Mouse (Mus musculus) midbrain, embryonic 13.5 days (tissue): ENCODE results near the gene Hist2h4. TPM values are rescaled to one million over a fixed set of nuclear protein-coding genes. Genes with fewer than 3 reads are reported as not detected.
"Not testable (repeated sequence)": the region's sequence is repeated elsewhere in the genome, so short reads cannot be mapped to it uniquely, and the experiment has no call there.

Source experiments
- ATAC-seq: fragments of 200-750 bp; cut with Nextera tagmentation; 2 replicates; pipeline ENCODE4 v1.8.0; 2017; ENCODE audit warnings: mild to moderate bottlenecking, moderate TSS enrichment, moderate library complexity
- H3K27ac ChIP-seq: fragments of 300-500 bp; sonication (generic); 2 replicates; pipeline ENCODE4 v1.5.1; 2015; ENCODE audit warnings: inconsistent platforms, mild to moderate bottlenecking, moderate library complexity
- H3K27me3 ChIP-seq: fragments of 300-500 bp; sonication (generic); 2 replicates; pipeline ENCODE4 v1.6.1; 2015; ENCODE audit warnings: mild to moderate bottlenecking, inconsistent platforms
- H3K36me3 ChIP-seq: fragments of 300-500 bp; sonication (generic); 2 replicates; pipeline ENCODE4 v1.6.1; 2015; ENCODE audit warnings: mild to moderate bottlenecking, inconsistent platforms
- H3K4me1 ChIP-seq: fragments of 300-500 bp; sonication (generic); replicated peaks from 2 replicates; pipeline ENCODE4 v1.6.1; 2015; ENCODE audit warnings: inconsistent platforms
- H3K4me2 ChIP-seq: fragments of 300-500 bp; sonication (generic); replicated peaks from 2 replicates; pipeline ENCODE4 v1.6.1; 2015; ENCODE audit warnings: moderate library complexity, mild to moderate bottlenecking, inconsistent platforms
- H3K4me3 ChIP-seq: fragments of 300-500 bp; sonication (generic); replicated peaks from 2 replicates; pipeline ENCODE4 v1.5.1; 2015; ENCODE audit warnings: mild to moderate bottlenecking, inconsistent platforms
- H3K9ac ChIP-seq: fragments of 300-500 bp; sonication (generic); replicated peaks from 2 replicates; pipeline ENCODE4 v1.6.1; 2015; ENCODE audit warnings: mild to moderate bottlenecking, inconsistent platforms
- H3K9me3 ChIP-seq: fragments of 300-500 bp; sonication (generic); 2 replicates; pipeline ENCODE4 v1.6.1; 2016; ENCODE audit warnings: mild to moderate bottlenecking, inconsistent platforms
- WGBS: fragments of 180-500 bp; shearing (Covaris S2); methylation state at CpG from one replicate; pipeline ENCODE4 v1.1.7; 2015; 5-methylcytosine and 5-hydroxymethylcytosine counted together
- polyA plus RNA-seq: library from polyadenylated mRNA; unstranded; fragments of >200 nt; fragmentation: Nextera tagmentation; extraction: Ambion mirVana; gene quantifications from 2 replicates; pipeline ENCODE4 v1.2.1, GENCODE M21; 2015

The Hist2h4 gene
- polyA plus RNA-seq, 1 experiment from 2014 or later = 11.1 TPM

GRCm38 (mm10) chr3:96250890-96251289 is 12.2 kb downstream of the Hist2h4 start:
- H3K4me1 ChIP-seq = peaks cover 20% of the 10 kb centered on the region

GRCm38 (mm10) chr3:96249034-96249345 is 14.1 kb downstream of the Hist2h4 start:
- peak overlapping the region; percentile 54 for H3K4me2 ChIP-seq
- peaks cover 30% of the 10 kb centered on the region for H3K4me1 ChIP-seq
- 58% methylated on average over 4 of the region's 4 CpGs for WGBS
- H3K36me3 ChIP-seq = no peaks in the 10 kb centered on the region
- H3K4me3 ChIP-seq = 0 out of 2 replicates have a peak overlapping the region, but pooled peaks have one; percentile 38
- no peak for ATAC-seq
- H3K27ac ChIP-seq = no peak overlapping the region
- no peaks in the 10 kb centered on the region for H3K27me3 ChIP-seq
- H3K9ac ChIP-seq = no peak overlapping the region; the same call in 1 of the 2 replicates
- H3K9me3 ChIP-seq = no peaks in the 10 kb centered on the region

More at GRCm38 (mm10) chr3:96250890-96251289, 12.2 kb downstream of the Hist2h4 start:
- H3K4me2 ChIP-seq = no peak overlapping the region
- H3K36me3 ChIP-seq = no peaks in the 10 kb centered on the region
- no peaks in the 10 kb centered on the region for H3K9me3 ChIP-seq
- H3K27ac ChIP-seq = no peak overlapping the region
- WGBS = 90% methylated on average over 3 of the region's 3 CpGs
- H3K9ac ChIP-seq = no peak overlapping the region
- no peak overlapping the region for H3K4me3 ChIP-seq
- no peaks in the 10 kb centered on the region for H3K27me3 ChIP-seq
- no peak for ATAC-seq

DNA sequence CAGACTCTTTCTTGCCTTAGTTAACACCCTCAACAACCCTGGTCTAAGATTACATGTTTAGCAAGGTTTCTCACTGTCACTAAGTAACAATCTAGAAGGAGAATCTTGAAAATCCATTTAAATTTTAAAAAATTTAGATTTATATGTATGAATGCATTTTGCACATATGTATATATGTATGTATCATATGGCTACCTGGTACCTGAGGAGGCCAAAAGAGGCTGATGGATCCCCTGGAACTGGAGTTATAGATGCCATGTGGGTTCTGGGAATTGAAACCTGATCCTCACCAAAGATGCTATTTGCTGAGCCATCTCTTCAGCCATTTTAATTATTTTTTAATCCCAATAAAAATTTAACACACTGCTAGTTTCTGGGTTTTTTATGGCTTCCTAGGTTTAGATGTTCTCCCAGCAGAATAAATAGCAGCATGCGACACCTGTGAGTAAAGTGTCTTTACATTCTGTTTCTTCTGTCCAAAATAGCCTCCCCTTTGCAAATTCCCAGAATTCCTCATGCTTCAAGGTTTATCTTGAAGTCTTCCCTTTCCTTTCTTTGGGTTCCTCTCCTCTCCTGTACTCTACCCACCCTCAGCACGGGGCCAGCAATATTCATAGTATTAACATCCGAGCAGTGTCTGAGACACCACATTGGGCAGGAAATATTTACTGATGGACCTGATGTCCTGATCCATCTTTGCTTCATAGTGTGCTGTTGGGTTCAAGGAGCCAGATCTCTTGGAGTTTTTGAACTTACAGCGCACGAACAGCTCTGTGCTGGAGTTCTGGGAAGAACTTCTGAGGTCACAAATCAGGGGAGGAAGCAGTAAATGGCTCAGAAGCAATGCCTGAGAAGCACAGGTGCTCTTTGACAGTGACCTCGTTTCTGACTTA is 14.7 kb downstream of the Hist2h4 start:
- no peaks in the 10 kb centered on the region for H3K27me3 ChIP-seq
- no peaks in the 10 kb centered on the region for H3K36me3 ChIP-seq
- no peak for ATAC-seq
- peak overlapping the region; percentile 54 for H3K4me2 ChIP-seq
- peaks cover 32% of the 10 kb centered on the region for H3K4me1 ChIP-seq
- H3K4me3 ChIP-seq = peak overlapping the region; percentile 38
- no peaks in the 10 kb centered on the region for H3K9me3 ChIP-seq
- peak overlapping the region; percentile 61 for H3K9ac ChIP-seq
- no peak overlapping the region for H3K27ac ChIP-seq
- WGBS = 43% methylated on average over 6 of the region's 6 CpGs

DNA sequence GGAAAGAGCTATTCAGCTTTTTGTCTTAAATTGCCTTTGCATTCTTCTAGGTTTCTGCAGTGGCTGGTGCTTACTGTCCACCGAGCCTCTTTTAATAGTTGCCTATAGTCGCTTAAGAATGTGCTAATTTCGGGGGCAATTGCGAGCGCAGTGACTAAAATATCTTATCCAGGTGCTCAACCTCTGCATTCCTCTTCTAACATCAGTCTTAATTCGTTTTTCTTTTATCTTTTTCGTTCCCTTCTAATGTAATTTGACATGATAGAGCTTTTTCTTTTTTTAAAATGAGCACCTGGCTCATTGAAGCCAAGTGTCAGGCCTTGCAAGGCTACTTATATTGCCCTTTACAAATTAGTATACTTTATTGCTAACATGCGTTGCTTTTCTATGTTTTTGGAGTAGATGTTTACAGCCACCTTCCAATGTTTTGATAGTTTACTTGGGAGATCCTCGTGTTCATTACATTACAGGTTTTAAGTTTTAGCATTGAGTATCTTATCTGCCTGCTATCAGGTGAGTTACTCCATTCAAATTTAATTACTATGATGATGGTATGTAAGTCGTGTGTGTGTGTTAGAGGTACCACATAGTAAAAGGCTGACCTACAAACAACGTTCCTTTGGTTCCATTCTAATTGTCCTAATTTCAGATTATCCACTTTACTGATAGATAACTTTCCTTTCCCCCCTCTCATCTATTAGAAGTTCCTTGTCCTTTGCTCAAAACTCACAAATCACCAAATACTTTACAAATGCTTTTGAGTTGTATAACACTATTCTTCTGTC is 15.6 kb downstream of the Hist2h4 start:
- WGBS = 2% methylated on average over 11 of the region's 11 CpGs
- Histone ChIP-seq H3K4me3 (peak overlapping the region; percentile 38), H3K4me1 (peaks cover 32% of the 10 kb centered on the region), H3K4me2 (peak overlapping the region; percentile 54), H3K27ac (0 out of 2 replicates have a peak overlapping the region, but pooled peaks have one; percentile 19), H3K9ac (peak overlapping the region; percentile 61), H3K36me3 (no peaks in the 10 kb centered on the region), H3K9me3 (no peaks in the 10 kb centered on the region), H3K27me3 (no peaks in the 10 kb centered on the region)
- ATAC-seq = no peak

GRCm38 (mm10) chr3:96246427-96246856 is 16.7 kb downstream of the Hist2h4 start, which contains the start of gene Hist2h3c1:
Hist2h3c1 (plus strand) TSS chr3:96246685.
- not testable (repeated sequence) for H3K27me3 ChIP-seq, H3K9me3 ChIP-seq, H3K36me3 ChIP-seq
- peak within 1 kb of the TSS; percentile 39 for H3K4me3 ChIP-seq
- peak within 1 kb of the TSS; percentile 68; the same call in 1 of the 2 replicates for H3K27ac ChIP-seq
- H3K4me2 ChIP-seq = peak within 1 kb of the TSS; percentile 54
- ATAC-seq = peak; percentile 92
- 0% methylated on average over 16 of the region's 47 CpGs for WGBS
- peaks cover 32% of the 10 kb centered on the region for H3K4me1 ChIP-seq
- peak within 1 kb of the TSS; percentile 61 for H3K9ac ChIP-seq

GRCm38 (mm10) chr3:96246018-96246417 is 17.1 kb downstream of the Hist2h4 start:
- peak overlapping the region; percentile 59 for H3K9ac ChIP-seq
- peak overlapping the region; percentile 39 for H3K4me3 ChIP-seq
- not testable (repeated sequence) for H3K27me3 ChIP-seq, ATAC-seq, H3K9me3 ChIP-seq, H3K36me3 ChIP-seq
- 0% methylated on average over 10 of the region's 21 CpGs for WGBS
- peak overlapping the region; percentile 68; the same call in 1 of the 2 replicates for H3K27ac ChIP-seq
- peaks cover 33% of the 10 kb centered on the region for H3K4me1 ChIP-seq
- H3K4me2 ChIP-seq = peak overlapping the region; percentile 50

DNA sequence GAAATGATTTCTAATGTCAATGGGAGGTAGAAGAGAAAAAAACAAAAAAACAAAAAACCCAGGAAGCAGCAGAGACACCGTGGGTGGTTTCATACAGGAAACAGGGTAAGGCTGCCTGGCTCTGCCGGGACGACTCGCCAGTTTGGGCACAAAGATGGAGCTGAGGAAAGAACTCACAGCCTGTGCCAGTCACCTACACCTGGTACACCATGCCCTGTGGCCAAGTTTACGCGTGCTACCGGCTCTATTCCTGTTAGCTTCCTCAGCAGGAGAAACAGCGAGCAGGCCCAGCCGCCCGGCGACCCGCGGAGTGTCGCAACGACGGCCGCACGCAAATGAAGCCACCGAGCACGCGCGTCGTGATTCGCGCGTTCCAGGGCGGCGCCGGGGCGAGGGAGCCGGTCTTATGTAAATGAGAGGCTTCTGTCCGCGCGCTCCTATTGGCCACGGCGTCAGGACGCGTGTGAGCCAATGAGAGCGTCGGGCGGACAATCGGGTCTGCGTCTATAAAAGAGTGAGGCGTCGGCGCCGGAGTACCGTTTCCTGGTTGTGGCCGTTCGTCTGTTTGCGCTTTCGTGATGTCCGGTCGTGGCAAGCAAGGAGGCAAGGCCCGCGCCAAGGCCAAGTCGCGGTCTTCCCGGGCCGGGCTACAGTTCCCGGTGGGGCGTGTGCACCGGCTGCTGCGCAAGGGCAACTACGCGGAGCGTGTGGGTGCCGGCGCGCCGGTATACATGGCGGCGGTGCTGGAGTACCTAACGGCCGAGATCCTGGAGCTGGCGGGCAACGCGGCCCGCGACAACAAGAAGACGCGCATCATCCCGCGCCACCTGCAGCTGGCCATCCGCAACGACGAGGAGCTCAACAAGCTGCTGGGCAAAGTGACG is 17.9 kb downstream of the Hist2h4 start, which contains the start of gene Hist2h2aa1:
Gene Hist2h2aa1 (plus strand): TSS at position 495 of the 884 bp plus-strand sequence.
- peak; percentile 87 for ATAC-seq
- peak within 1 kb of the TSS; percentile 63 for H3K4me2 ChIP-seq
- H3K4me1 ChIP-seq = peaks cover 38% of the 10 kb centered on the region
- not testable (repeated sequence) for H3K9me3 ChIP-seq, H3K27me3 ChIP-seq, H3K36me3 ChIP-seq
- peak within 1 kb of the TSS; percentile 94 for H3K27ac ChIP-seq
- peak within 1 kb of the TSS; percentile 42 for H3K4me3 ChIP-seq
- peak within 1 kb of the TSS; percentile 68 for H3K9ac ChIP-seq
- WGBS = 0% methylated on average over 28 of the region's 88 CpGs

GRCm38 (mm10) chr3:96243921-96244572 is 19.1 kb downstream of the Hist2h4 start:
- 88% methylated on average over 7 of the region's 7 CpGs for WGBS
- H3K4me2 ChIP-seq = peak overlapping the region; percentile 63
- H3K36me3 ChIP-seq = no peaks in the 10 kb centered on the region
- H3K9me3 ChIP-seq = no peaks in the 10 kb centered on the region
- no peaks in the 10 kb centered on the region for H3K27me3 ChIP-seq
- H3K4me3 ChIP-seq = peak overlapping the region; percentile 42; the same call in 1 of the 2 replicates
- no peak overlapping the region for H3K9ac ChIP-seq
- H3K27ac ChIP-seq = peak overlapping the region; percentile 94
- peaks cover 38% of the 10 kb centered on the region for H3K4me1 ChIP-seq
- ATAC-seq = no peak

DNA sequence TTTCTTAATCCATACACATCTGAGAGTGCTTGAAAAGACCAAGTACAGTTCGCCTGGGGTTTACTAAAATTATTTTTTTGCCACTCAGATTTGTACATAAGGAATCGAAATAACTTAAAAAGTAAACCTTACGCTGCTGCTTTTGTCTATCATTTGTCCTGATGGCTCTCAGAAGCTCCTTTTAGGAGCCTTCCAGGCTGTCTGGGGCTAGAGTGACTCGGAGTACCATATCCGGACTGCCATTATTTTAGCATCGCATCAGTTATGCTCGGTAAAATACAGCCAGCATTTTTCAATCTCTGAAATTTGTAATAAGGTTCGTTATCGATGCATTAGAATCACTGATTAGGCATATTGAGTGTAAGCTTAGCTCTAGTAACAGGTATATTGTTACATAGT is 22.3 kb downstream of the Hist2h4 start:
- Histone ChIP-seq H3K4me3 (peak overlapping the region; percentile 22), H3K27me3 (no peaks in the 10 kb centered on the region)
- ATAC-seq = no peak

DNA sequence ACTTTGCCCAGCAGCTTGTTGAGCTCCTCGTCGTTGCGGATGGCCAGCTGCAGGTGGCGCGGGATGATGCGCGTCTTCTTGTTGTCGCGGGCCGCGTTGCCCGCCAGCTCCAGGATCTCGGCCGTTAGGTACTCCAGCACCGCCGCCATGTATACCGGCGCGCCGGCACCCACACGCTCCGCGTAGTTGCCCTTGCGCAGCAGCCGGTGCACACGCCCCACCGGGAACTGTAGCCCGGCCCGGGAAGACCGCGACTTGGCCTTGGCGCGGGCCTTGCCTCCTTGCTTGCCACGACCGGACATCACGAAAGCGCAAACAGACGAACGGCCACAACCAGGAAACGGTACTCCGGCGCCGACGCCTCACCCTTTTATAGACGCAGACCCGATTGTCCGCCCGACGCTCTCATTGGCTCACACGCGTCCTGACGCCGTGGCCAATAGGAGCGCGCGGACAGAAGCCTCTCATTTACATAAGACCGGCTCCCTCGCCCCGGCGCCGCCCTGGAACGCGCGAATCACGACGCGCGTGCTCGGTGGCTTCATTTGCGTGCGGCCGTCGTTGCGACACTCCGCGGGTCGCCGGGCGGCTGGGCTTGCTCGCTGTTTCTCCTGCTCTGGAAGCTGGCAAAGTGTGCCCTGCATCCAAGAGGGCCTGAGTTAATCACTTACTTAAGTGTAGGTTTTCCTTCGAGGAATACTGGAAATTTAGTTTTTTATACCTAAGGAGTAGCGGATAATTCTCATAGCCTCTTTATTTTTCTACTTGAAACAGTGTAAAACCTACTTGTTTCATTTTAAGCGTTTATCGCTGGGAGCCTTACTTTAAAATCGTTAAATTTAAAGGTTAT is 22.9 kb downstream of the Hist2h4 start, which contains the start of gene Hist2h2aa2:
Gene Hist2h2aa2 (minus strand): TSS at position 328 of the 850 bp plus-strand sequence.
- H3K27me3 ChIP-seq, H3K9me3 ChIP-seq, H3K36me3 ChIP-seq: not testable (repeated sequence)
- Histone ChIP-seq H3K4me2 (peak within 1 kb of the TSS; percentile 46), H3K27ac (peak within 1 kb of the TSS; percentile 83), H3K4me3 (peak within 1 kb of the TSS; percentile 41), H3K4me1 (peaks cover 35% of the 10 kb centered on the region), H3K9ac (peak within 1 kb of the TSS; percentile 55)
- 3% methylated on average over 40 of the region's 85 CpGs for WGBS
- ATAC-seq = peak; percentile 83

More for the DNA sequence above, 22.3 kb downstream of the Hist2h4 start:
- Histone ChIP-seq H3K27ac (peak overlapping the region; percentile 83), H3K9me3 (no peaks in the 10 kb centered on the region), H3K36me3 (no peaks in the 10 kb centered on the region), H3K4me2 (peak overlapping the region; percentile 44), H3K4me1 (peaks cover 35% of the 10 kb centered on the region), H3K9ac (peak overlapping the region; percentile 55)
- WGBS = 74% methylated on average over 9 of the region's 9 CpGs
